In genomic region chr6:86077880-86078279, GRCm38 (mm10) we compare ENCODE assay signal across 9 mouse cellular contexts. TPM values are rescaled to one million over a fixed set of nuclear protein-coding genes. Genes with fewer than 3 reads are reported as not detected.
DNase-seq lines count a peak whose midpoint lies in the region; ATAC-seq and TF ChIP-seq lines count a peak whose summit lies in the region.
"Had no signal": no experiment of that assay in that cellular context is flagged by ENCODE, and none has a peak within 500 bp of the region (broad histone marks: within the 10 kb centered on the region; RNA-seq: fewer than 3 reads in every experiment).

No protein-coding gene starts in this region.

- H3K4me3 ChIP-seq in hindbrain, embryonic 10.5 days: no peak overlapping the region
- H3K4me3 ChIP-seq in hindbrain, embryonic 16.5 days (ENCODE audit: low read length): no peak overlapping the region
- no peak overlapping the region for H3K4me3 ChIP-seq in stomach, embryonic 14.5 days (ENCODE audit: low read depth, low read length)
- no peak overlapping the region for H3K4me3 ChIP-seq in stomach, postnatal 0 days (ENCODE audit: low read depth, low read length)
- H3K4me3 ChIP-seq in liver, embryonic 14.5 days (ENCODE audit: insufficient read depth in 1 of 2, low read depth in 2 of 2, low read length in 2 of 2): peak overlapping the region; percentile 92 to 93
- H3K4me3 ChIP-seq in kidney, adult 2 months (ENCODE audit: insufficient read depth, low read depth, low read length): no peak overlapping the region
- H3K4me3 ChIP-seq: embryonic facial prominence, embryonic 15.5 days had no signal

- peaks cover under 1% of the 10 kb centered on the region; the same call in 1 of the 2 replicates for H3K36me3 ChIP-seq in hindbrain, embryonic 10.5 days
- no peaks in the 10 kb centered on the region for H3K36me3 ChIP-seq in hindbrain, embryonic 16.5 days (ENCODE audit: control insufficient read depth, insufficient read depth, low read length)
- no peaks in the 10 kb centered on the region for H3K36me3 ChIP-seq in stomach, embryonic 14.5 days (ENCODE audit: control insufficient read depth, insufficient read depth, low read length)
- no peaks in the 10 kb centered on the region for H3K36me3 ChIP-seq in stomach, postnatal 0 days (ENCODE audit: control insufficient read depth, insufficient read depth, low read length)
- H3K36me3 ChIP-seq in liver, embryonic 14.5 days (replicated peaks; ENCODE audit: control insufficient read depth, insufficient read depth, low read depth): peaks cover 16% of the 10 kb centered on the region
- no peaks in the 10 kb centered on the region for H3K36me3 ChIP-seq in kidney, adult 2 months (ENCODE audit: control insufficient read depth, insufficient read depth, low read length)
- H3K36me3 ChIP-seq: embryonic facial prominence, embryonic 15.5 days had no signal

- no peak for TF ChIP-seq POLR2A in kidney, adult 2 months (IDR thresholded peaks at IDR 0.05; ENCODE audit: low read depth, low read length)

- H3K27me3 ChIP-seq in hindbrain, embryonic 10.5 days (ENCODE audit: insufficient read depth, poor library complexity, severe bottlenecking): no peaks in the 10 kb centered on the region
- H3K27me3 ChIP-seq in hindbrain, embryonic 16.5 days (replicated peaks; ENCODE audit: control insufficient read depth, insufficient read depth, low read length): no peaks in the 10 kb centered on the region
- H3K27me3 ChIP-seq in stomach, embryonic 14.5 days (ENCODE audit: control insufficient read depth, insufficient read depth, low read length): no peaks in the 10 kb centered on the region
- no peaks in the 10 kb centered on the region for H3K27me3 ChIP-seq in stomach, postnatal 0 days (ENCODE audit: control insufficient read depth, insufficient read depth, low read length)
- H3K27me3 ChIP-seq in liver, embryonic 14.5 days (ENCODE audit: control insufficient read depth, insufficient read depth, low read length): no peaks in the 10 kb centered on the region
- H3K27me3 ChIP-seq in kidney, adult 2 months (replicated peaks; ENCODE audit: control insufficient read depth, insufficient read depth, low read length): no peaks in the 10 kb centered on the region
- H3K27me3 ChIP-seq: embryonic facial prominence, embryonic 15.5 days had no signal

- peak overlapping the region; percentile 30; the same call in 1 of the 2 replicates for H3K27ac ChIP-seq in hindbrain, embryonic 10.5 days
- H3K27ac ChIP-seq in hindbrain, embryonic 16.5 days (ENCODE audit: low read depth, low read length): no peak overlapping the region
- no peak overlapping the region for H3K27ac ChIP-seq in stomach, embryonic 14.5 days (ENCODE audit: low read length)
- no peak overlapping the region for H3K27ac ChIP-seq in stomach, postnatal 0 days (replicated peaks)
- H3K27ac ChIP-seq in liver, embryonic 14.5 days: peak overlapping the region; percentile 96
- no peak overlapping the region for H3K27ac ChIP-seq in kidney, adult 2 months (ENCODE audit: insufficient read depth, low read depth, low read length)
- H3K27ac ChIP-seq: embryonic facial prominence, embryonic 15.5 days had no signal

- no peak overlapping the region for H3K9ac ChIP-seq in hindbrain, embryonic 16.5 days (ENCODE audit: low read depth, low read length)
- no peak overlapping the region for H3K9ac ChIP-seq in stomach, embryonic 14.5 days (replicated peaks; ENCODE audit: low read depth, low read length)
- H3K9ac ChIP-seq in stomach, postnatal 0 days (ENCODE audit: low read length): no peak overlapping the region
- H3K9ac ChIP-seq in liver, embryonic 14.5 days (replicated peaks): peak overlapping the region; percentile 100
- H3K9ac ChIP-seq: embryonic facial prominence, embryonic 15.5 days had no signal

- 79% methylated on average over 5 of the region's 5 CpGs for WGBS in hindbrain, embryonic 10.5 days
- 76% methylated on average over 5 of the region's 5 CpGs for WGBS in hindbrain, embryonic 16.5 days
- WGBS in stomach, embryonic 14.5 days: 70% methylated on average over 5 of the region's 5 CpGs
- 52% methylated on average over 5 of the region's 5 CpGs for WGBS in stomach, postnatal 0 days
- WGBS in liver, embryonic 14.5 days (ENCODE audit: insufficient replicate concordance): 14% methylated on average over 5 of the region's 5 CpGs
- 76% methylated on average over 5 of the region's 5 CpGs for WGBS in kidney, adult 2 months

- TF ChIP-seq CTCF in stomach, postnatal 0 days (IDR thresholded peaks at IDR 0.05; ENCODE audit: low read depth): no peak
- no peak for TF ChIP-seq CTCF in liver, embryonic 14.5 days (IDR thresholded peaks at IDR 0.05; ENCODE audit: low read depth)
- TF ChIP-seq CTCF in kidney, adult 2 months (conservative IDR thresholded peaks at IDR 0.05; ENCODE audit: insufficient read depth, insufficient read length, low read depth, low read length): no peak

- H3K4me1 ChIP-seq in hindbrain, embryonic 10.5 days (replicated peaks): peaks cover 38% of the 10 kb centered on the region
- H3K4me1 ChIP-seq in hindbrain, embryonic 16.5 days (ENCODE audit: control insufficient read depth, insufficient read depth, low read depth, low read length): peaks cover 4% of the 10 kb centered on the region; the same call in 1 of the 2 replicates
- H3K4me1 ChIP-seq in stomach, embryonic 14.5 days (ENCODE audit: control insufficient read depth, insufficient read depth, low read length): no peaks in the 10 kb centered on the region
- H3K4me1 ChIP-seq in stomach, postnatal 0 days (replicated peaks; ENCODE audit: control insufficient read depth, insufficient read depth): no peaks in the 10 kb centered on the region
- H3K4me1 ChIP-seq in liver, embryonic 14.5 days (replicated peaks; ENCODE audit: control insufficient read depth in 2 of 2, insufficient read depth in 2 of 2, low read length in 1 of 2): peaks cover 52 to 63% of the 10 kb centered on the region in 2 experiments
- H3K4me1 ChIP-seq in kidney, adult 2 months (ENCODE audit: control insufficient read depth, insufficient read depth, low read length): no peaks in the 10 kb centered on the region
- H3K4me1 ChIP-seq: embryonic facial prominence, embryonic 15.5 days had no signal

- no peak for TF ChIP-seq EP300 in stomach, postnatal 0 days (optimal IDR thresholded peaks at IDR 0.05)
- TF ChIP-seq EP300 in liver, embryonic 14.5 days (IDR thresholded peaks at IDR 0.05; ENCODE audit: low read depth): peak; percentile 98

- no peaks in the 10 kb centered on the region for H3K9me3 ChIP-seq in hindbrain, embryonic 10.5 days
- H3K9me3 ChIP-seq in hindbrain, embryonic 16.5 days (ENCODE audit: control insufficient read depth, low read length): no peaks in the 10 kb centered on the region
- no peaks in the 10 kb centered on the region for H3K9me3 ChIP-seq in stomach, embryonic 14.5 days (ENCODE audit: control insufficient read depth, low read depth, low read length)
- no peaks in the 10 kb centered on the region for H3K9me3 ChIP-seq in stomach, postnatal 0 days (ENCODE audit: control insufficient read depth, low read length)
- H3K9me3 ChIP-seq in liver, embryonic 14.5 days (ENCODE audit: control insufficient read depth, low read length): no peaks in the 10 kb centered on the region
- H3K9me3 ChIP-seq: embryonic facial prominence, embryonic 15.5 days had no signal

- H3K4me2 ChIP-seq in hindbrain, embryonic 16.5 days (ENCODE audit: low read length): no peak overlapping the region
- no peak overlapping the region for H3K4me2 ChIP-seq in stomach, embryonic 14.5 days (replicated peaks; ENCODE audit: low read depth, low read length)
- no peak overlapping the region for H3K4me2 ChIP-seq in stomach, postnatal 0 days (replicated peaks; ENCODE audit: low read depth)
- peak overlapping the region; percentile 100 for H3K4me2 ChIP-seq in liver, embryonic 14.5 days (ENCODE audit: low read depth)
- H3K4me2 ChIP-seq: embryonic facial prominence, embryonic 15.5 days had no signal

- no peak for ATAC-seq in hindbrain, embryonic 16.5 days
- ATAC-seq in stomach, embryonic 14.5 days (ENCODE audit: insufficient number of reproducible peaks, insufficient read depth, low FRiP score, low read depth): peak; percentile 77; the same call in 1 of the 2 replicates
- ATAC-seq in stomach, postnatal 0 days (ENCODE audit: low FRiP score, low TSS enrichment): no peak
- peak; percentile 91 for ATAC-seq in liver, embryonic 14.5 days (ENCODE audit: insufficient read depth)

- DNase-seq in hindbrain, embryonic 10.5 days (ENCODE audit: low spot score): no peak
- DNase-seq in stomach, postnatal 0 days (ENCODE audit: low spot score): no peak
- DNase-seq in liver, embryonic 14.5 days (ENCODE audit: low read depth in 3 of 3, low spot score in 3 of 3): peak; percentile 90 to 95 (median 93)
- DNase-seq in cerebellum, adult 9-10 months: no peak
- DNase-seq in kidney, adult 2 months: no peak
- no peak for DNase-seq in right cerebral cortex, adult 2 months (ENCODE audit: low spot score in 2 of 2)

RNA-seq across cellular contexts. Expression of gene Add2, which starts 49.4 kb away (rescaled TPM):
- polyA plus RNA-seq in hindbrain, embryonic 10.5 days (2016; fragmentation: Nextera tagmentation; extraction: Ambion mirVana): 43.6 and 84.1 TPM in 2 replicates
- polyA plus RNA-seq in hindbrain, embryonic 16.5 days (2015; fragmentation: Nextera tagmentation; extraction: Ambion mirVana): 132 and 139 TPM in 2 replicates
- polyA plus RNA-seq in stomach, embryonic 14.5 days (2014; fragmentation: Nextera tagmentation; extraction: Ambion mirVana): 7.1 and 7.7 TPM in 2 replicates
- polyA plus RNA-seq in stomach, postnatal 0 days (2015; fragmentation: Nextera tagmentation; extraction: Ambion mirVana): 1.6 and 2.1 TPM in 2 replicates
- polyA plus RNA-seq in liver, embryonic 14.5 days (2012; rRNA removed): 65.0 and 73.5 TPM in 2 replicates
- polyA plus RNA-seq in liver, embryonic 14.5 days (2014; fragmentation: Nextera tagmentation; extraction: Ambion mirVana): 54.9 and 68.6 TPM in 2 replicates
- polyA plus RNA-seq in kidney, adult 2 months (2012; rRNA removed): 1.1 and 1.5 TPM in 2 replicates

Comparison
In these comparisons a context has a peak if more than half of its experiments do, and no peak if none do; other contexts are left out.
1. H3K27ac ChIP-seq: peak in hindbrain, embryonic 10.5 days (single experiment) and liver, embryonic 14.5 days (single experiment); none in hindbrain, embryonic 16.5 days (single experiment), stomach, embryonic 14.5 days (single experiment), stomach, postnatal 0 days (single experiment) and kidney, adult 2 months (single experiment).
2. ATAC-seq: peak in stomach, embryonic 14.5 days (single experiment) and liver, embryonic 14.5 days (single experiment); none in hindbrain, embryonic 16.5 days (single experiment) and stomach, postnatal 0 days (single experiment).
3. DNase-seq: peak in liver, embryonic 14.5 days (3 of 3); none in hindbrain, embryonic 10.5 days (single experiment), stomach, postnatal 0 days (single experiment), cerebellum, adult 9-10 months (single experiment), kidney, adult 2 months (single experiment) and right cerebral cortex, adult 2 months (0 of 2).
4. H3K4me3 ChIP-seq: peak in liver, embryonic 14.5 days (2 of 2); none in hindbrain, embryonic 10.5 days (single experiment), hindbrain, embryonic 16.5 days (single experiment), stomach, embryonic 14.5 days (single experiment), stomach, postnatal 0 days (single experiment) and kidney, adult 2 months (single experiment).